Mouse (Mus musculus) limb, embryonic 14.5 days (tissue): ENCODE data around the gene Fry. TPM values are rescaled to one million over a fixed set of nuclear protein-coding genes. Genes with fewer than 3 reads are reported as not detected.

ENCODE experiments used
- ATAC-seq: fragments of 200-750 bp; cut with Nextera tagmentation; 2 replicates; pipeline ENCODE4 v1.8.0; 2017; ENCODE audit warnings: low read depth, moderate number of reproducible peaks, moderate TSS enrichment; ENCODE audit not compliant: low FRiP score
- DNase-seq: peaks from one replicate; pipeline ENCODE4 v3.0.0-alpha.2; 2015; ENCODE audit warnings: low spot score
- H3K27ac ChIP-seq: fragments of 300-500 bp; sonication (generic); replicated peaks from 2 replicates; pipeline ENCODE4 v1.5.1; 2014; ENCODE audit warnings: low read depth, mild to moderate bottlenecking, low read length, moderate library complexity, mixed read lengths
- H3K27me3 ChIP-seq: fragments of 300-500 bp; sonication (generic); 2 replicates; pipeline ENCODE4 v1.6.1; 2014; ENCODE audit warnings: low read length, mixed read lengths; ENCODE audit not compliant: control insufficient read depth, insufficient read depth
- H3K36me3 ChIP-seq: fragments of 300-500 bp; sonication (generic); 2 replicates; pipeline ENCODE4 v1.6.1; 2014; ENCODE audit warnings: mild to moderate bottlenecking, low read length, moderate library complexity, mixed read lengths; ENCODE audit not compliant: control insufficient read depth, insufficient read depth
- H3K4me1 ChIP-seq: fragments of 300-500 bp; sonication (generic); 2 replicates; pipeline ENCODE4 v1.6.1; 2014; ENCODE audit warnings: antibody characterized with exemption, low read length, mixed read lengths; ENCODE audit not compliant: control insufficient read depth, insufficient read depth
- H3K4me2 ChIP-seq: fragments of 300-500 bp; sonication (generic); replicated peaks from 2 replicates; pipeline ENCODE4 v1.6.1; 2014; ENCODE audit warnings: low read depth, mild to moderate bottlenecking, low read length, moderate library complexity; ENCODE audit not compliant: severe bottlenecking
- H3K4me3 ChIP-seq: fragments of 300-500 bp; sonication (generic); replicated peaks from 2 replicates; pipeline ENCODE4 v1.5.1; 2014; ENCODE audit warnings: low read length
- H3K9ac ChIP-seq: fragments of 300-500 bp; sonication (generic); 2 replicates; pipeline ENCODE4 v1.6.1; 2014; ENCODE audit warnings: mild to moderate bottlenecking, low read depth, low read length, moderate library complexity; ENCODE audit not compliant: severe bottlenecking
- H3K9me3 ChIP-seq: fragments of 300-500 bp; sonication (generic); 2 replicates; pipeline ENCODE4 v1.6.1; 2016; ENCODE audit warnings: low read length; ENCODE audit not compliant: control insufficient read depth
- POLR2A ChIP-seq: fragments of 200-500 bp; IDR thresholded peaks from 2 replicates; pipeline ENCODE4 v1.8.0; 2012; ENCODE audit warnings: inconsistent platforms, mild to moderate bottlenecking, moderate library complexity, borderline replicate concordance; ENCODE audit not compliant: insufficient read depth, insufficient read length; ENCODE audit errors: extremely low read depth
- WGBS: fragments of 180-500 bp; shearing (Covaris S2); extraction: QIAGEN DNeasy Blood & Tissue Kit; methylation state at CpG from one replicate; pipeline ENCODE4 v1.1.7; 2014; 5-methylcytosine and 5-hydroxymethylcytosine counted together
- polyA plus RNA-seq, 2 experiments: library from polyadenylated mRNA; depleted of rRNA in 1 of 2; stranded (reverse) in 1 of 2; unstranded in 1 of 2; fragments of >200 nt; fragmentation: Nextera tagmentation in 1 of 2; extraction: Ambion mirVana in 1 of 2; gene quantifications; 2 replicates each; pipeline versions ENCODE4 v1.2.1 to v1.2.3; 2012 to 2014

The Fry gene
- polyA plus RNA-seq, 2 experiments = 10.0 to 13.5 TPM

- no peak for TF ChIP-seq POLR2A
- Histone ChIP-seq H3K27ac (no peak overlapping the region), H3K4me2 (no peak overlapping the region), H3K9me3 (no peaks in the 10 kb centered on the region), H3K4me3 (no peak overlapping the region), H3K9ac (no peak overlapping the region), H3K4me1 (no peaks in the 10 kb centered on the region), H3K27me3 (no peaks in the 10 kb centered on the region), H3K36me3 (no peaks in the 10 kb centered on the region)
- DNase-seq (no peak), ATAC-seq (no peak)
- 83% methylated on average over 6 of the region's 6 CpGs for WGBS
These were observed 392.2 kb downstream of the Fry start for GRCm38 (mm10) chr5:150510451-150511225.

GRCm38 (mm10) chr5:150513264-150513663 lies 394.8 kb downstream of the Fry start:
- H3K27ac ChIP-seq = no peak overlapping the region
- no peaks in the 10 kb centered on the region for H3K27me3 ChIP-seq
- H3K4me1 ChIP-seq = no peaks in the 10 kb centered on the region
- H3K9me3 ChIP-seq = no peaks in the 10 kb centered on the region
- no peak for DNase-seq
- ATAC-seq = no peak
- no peaks in the 10 kb centered on the region for H3K36me3 ChIP-seq
- TF ChIP-seq POLR2A = no peak
- no peak overlapping the region for H3K4me2 ChIP-seq
- no peak overlapping the region for H3K4me3 ChIP-seq
- WGBS = 79% methylated on average over 4 of the region's 4 CpGs
- H3K9ac ChIP-seq = no peak overlapping the region

- TF ChIP-seq POLR2A = no peak
- no peak overlapping the region for H3K4me2 ChIP-seq
- H3K36me3 ChIP-seq = no peaks in the 10 kb centered on the region
- no peak overlapping the region for H3K4me3 ChIP-seq
- no peaks in the 10 kb centered on the region for H3K27me3 ChIP-seq
- DNase-seq = no peak
- no peak overlapping the region for H3K27ac ChIP-seq
- no peak overlapping the region for H3K9ac ChIP-seq
- no peaks in the 10 kb centered on the region for H3K9me3 ChIP-seq
- H3K4me1 ChIP-seq = no peaks in the 10 kb centered on the region
- ATAC-seq = no peak
- WGBS = 83% methylated on average over 1 of the region's 1 CpGs
These were observed 395.6 kb downstream of the Fry start for GRCm38 (mm10) chr5:150514027-150514426.

GRCm38 (mm10) chr5:150518064-150518463 lies 399.6 kb downstream of the Fry start, which contains the start of gene Zar1l:
TSS of gene Zar1l (minus strand) at chr5:150518164.
- H3K4me3 ChIP-seq = no peak within 1 kb of the TSS
- TF ChIP-seq POLR2A = no peak
- ATAC-seq (no peak), DNase-seq (no peak)
- no peaks in the 10 kb centered on the region for H3K36me3 ChIP-seq
- H3K9ac ChIP-seq = no peak within 1 kb of the TSS
- H3K4me2 ChIP-seq = no peak within 1 kb of the TSS
- no peaks in the 10 kb centered on the region for H3K9me3 ChIP-seq
- H3K4me1 ChIP-seq = 0 out of 2 replicates have a peak, but pooled peaks cover 5% of the 10 kb centered on the region
- H3K27ac ChIP-seq = no peak within 1 kb of the TSS
- 35% methylated on average over 4 of the region's 4 CpGs for WGBS
- no peaks in the 10 kb centered on the region for H3K27me3 ChIP-seq

GRCm38 (mm10) chr5:150519551-150519950 lies 401.1 kb downstream of the Fry start:
- no peak for TF ChIP-seq POLR2A
- ATAC-seq (no peak), DNase-seq (no peak)
- Histone ChIP-seq H3K4me3 (no peak overlapping the region), H3K27me3 (no peaks in the 10 kb centered on the region), H3K9ac (no peak overlapping the region), H3K36me3 (no peaks in the 10 kb centered on the region), H3K4me2 (no peak overlapping the region), H3K4me1 (0 out of 2 replicates have a peak, but pooled peaks cover 5% of the 10 kb centered on the region), H3K27ac (no peak overlapping the region), H3K9me3 (no peaks in the 10 kb centered on the region)
- 88% methylated on average over 1 of the region's 1 CpGs for WGBS
